Mouse (Mus musculus) forebrain, embryonic 14.5 days (tissue): Measurements from ENCODE around the gene Slc25a44. TPM values are rescaled to one million over a fixed set of nuclear protein-coding genes. Genes with fewer than 3 reads are reported as not detected.
A peak's percentile ranks its signal among the peaks of the same experiment; 100 is the strongest.

Experiments used
- ATAC-seq: fragments of 200-750 bp; cut with Nextera tagmentation; 2 replicates; pipeline ENCODE4 v1.8.0; 2017; ENCODE audit warnings: mild to moderate bottlenecking, moderate library complexity
- DNase-seq: peaks from one replicate; pipeline ENCODE4 v3.0.0-alpha.2; 2015; ENCODE audit warnings: low spot score
- H3K27ac ChIP-seq: fragments of 300-500 bp; sonication (generic); 2 replicates; pipeline ENCODE4 v1.5.1; 2014; ENCODE audit warnings: low read depth, mild to moderate bottlenecking, control low read depth, low read length, moderate library complexity
- H3K27me3 ChIP-seq: fragments of 300-500 bp; sonication (generic); replicated peaks from 2 replicates; pipeline ENCODE4 v1.6.1; 2014; ENCODE audit warnings: low read length, control low read depth, mixed read lengths; ENCODE audit not compliant: control insufficient read depth, insufficient read depth
- H3K36me3 ChIP-seq: fragments of 300-500 bp; sonication (generic); 2 replicates; pipeline ENCODE4 v1.6.1; 2014; ENCODE audit warnings: low read length, control low read depth; ENCODE audit not compliant: control insufficient read depth, insufficient read depth
- H3K4me1 ChIP-seq: fragments of 300-500 bp; sonication (generic); 2 replicates; pipeline ENCODE4 v1.6.1; 2014; ENCODE audit warnings: antibody characterized with exemption, low read length, control low read depth; ENCODE audit not compliant: control insufficient read depth, insufficient read depth
- H3K4me2 ChIP-seq: fragments of 300-500 bp; sonication (generic); 2 replicates; pipeline ENCODE4 v1.6.1; 2014; ENCODE audit warnings: mild to moderate bottlenecking, control low read depth, low read length
- H3K4me3 ChIP-seq: fragments of 300-500 bp; sonication (generic); 2 replicates; pipeline ENCODE4 v1.5.1; 2014; ENCODE audit warnings: low read depth, low read length, control low read depth
- H3K9ac ChIP-seq: fragments of 300-500 bp; sonication (generic); 2 replicates; pipeline ENCODE4 v1.6.1; 2014; ENCODE audit warnings: mild to moderate bottlenecking, low read length, control low read depth, moderate library complexity
- H3K9me3 ChIP-seq: fragments of 300-500 bp; sonication (generic); replicated peaks from 2 replicates; pipeline ENCODE4 v1.6.1; 2016; ENCODE audit warnings: low read length, control low read depth, mixed read lengths; ENCODE audit not compliant: control insufficient read depth
- WGBS: fragments of 180-500 bp; shearing (Covaris S2); extraction: QIAGEN DNeasy Blood & Tissue Kit; methylation state at CpG from one replicate; pipeline ENCODE4 v1.1.7; 2014; 5-methylcytosine and 5-hydroxymethylcytosine counted together
- polyA plus RNA-seq: library from polyadenylated mRNA; unstranded; fragments of >200 nt; fragmentation: Nextera tagmentation; extraction: Ambion mirVana; gene quantifications from 2 replicates; pipeline ENCODE4 v1.2.1, GENCODE M21; 2014

Gene Slc25a44
- polyA plus RNA-seq, 1 experiment from 2014 or later = 30.8 TPM

DNA sequence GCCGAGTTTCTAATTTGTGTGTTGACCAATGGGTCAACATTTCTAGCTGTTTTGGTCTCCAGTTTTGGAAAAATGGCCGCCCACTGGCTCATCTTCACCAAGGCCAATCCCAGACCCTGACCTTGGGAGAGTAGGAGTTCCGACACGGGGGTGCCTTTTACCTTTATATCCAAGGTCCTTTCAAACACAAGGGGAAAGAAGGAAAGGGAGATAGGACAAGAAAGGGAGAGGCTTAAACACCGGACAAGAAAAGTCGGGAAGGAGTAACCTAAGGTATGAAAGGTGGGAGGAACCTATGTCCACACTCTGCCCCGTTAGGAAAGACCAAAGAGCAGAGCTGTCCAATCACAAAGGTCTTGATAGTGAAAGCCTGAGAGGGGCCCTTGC is 14.3 kb downstream of the Slc25a44 start:
- peak overlapping the region; percentile 66 for H3K4me2 ChIP-seq
- no peaks in the 10 kb centered on the region for H3K27me3 ChIP-seq
- H3K27ac ChIP-seq = peak overlapping the region; percentile 18; the same call in 1 of the 2 replicates
- H3K4me1 ChIP-seq = peaks cover 4% of the 10 kb centered on the region; the same call in 1 of the 2 replicates
- peaks cover 39% of the 10 kb centered on the region for H3K36me3 ChIP-seq
- 25% methylated on average over 7 of the region's 7 CpGs for WGBS
- peak overlapping the region; percentile 35; the same call in 1 of the 2 replicates for H3K9ac ChIP-seq
- no peaks in the 10 kb centered on the region for H3K9me3 ChIP-seq
- no peak for ATAC-seq
- H3K4me3 ChIP-seq = peak overlapping the region; percentile 56
- DNase-seq = no peak

DNA sequence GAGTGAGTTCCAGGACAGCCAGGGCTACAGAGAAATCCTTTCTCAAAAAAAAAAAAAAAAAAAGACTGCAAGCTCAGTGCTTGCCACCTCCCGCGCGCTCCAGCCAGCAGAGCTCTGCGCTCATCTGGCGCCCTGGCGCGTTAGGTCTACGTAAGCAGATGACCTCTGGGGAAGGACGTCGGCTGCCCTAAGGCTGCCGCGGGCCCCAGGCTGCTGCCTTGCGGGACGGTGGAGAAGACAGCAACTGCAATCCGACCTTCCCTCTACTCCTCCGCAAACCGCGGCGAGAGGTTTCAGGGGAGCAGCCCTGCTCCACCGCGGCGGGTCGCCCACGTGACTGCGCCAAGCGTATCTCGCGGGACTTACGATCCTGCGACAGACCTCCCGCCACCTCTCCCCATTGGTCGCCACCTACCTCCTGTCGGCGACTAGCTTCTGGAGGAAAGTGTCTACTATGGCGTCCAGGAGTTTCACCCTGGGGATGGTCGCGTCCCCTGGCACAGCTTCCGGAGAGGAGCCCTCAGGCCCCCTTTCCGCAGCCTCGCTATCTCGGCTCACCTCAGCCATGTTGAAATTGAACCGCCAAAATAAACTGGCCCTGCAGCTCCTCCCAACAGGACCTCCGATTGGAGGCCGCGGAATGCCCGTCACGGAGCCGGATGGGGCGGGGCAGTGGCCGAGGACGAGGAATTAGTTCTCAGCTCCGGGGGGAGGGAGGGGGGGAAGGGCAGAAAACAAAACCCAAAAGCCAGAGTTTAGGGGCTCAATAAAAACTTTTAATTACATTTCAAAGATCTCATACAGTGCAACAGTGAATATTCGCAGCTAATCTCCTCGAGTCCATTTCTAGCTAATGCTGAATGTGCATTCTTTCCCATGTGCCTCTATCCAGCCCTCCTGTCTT is 14.9 kb downstream of the Slc25a44 start, which contains the start of gene Pmf1:
Gene Pmf1 (minus strand): TSS at position 591 of the 904 bp plus-strand sequence.
- H3K27ac ChIP-seq = peak within 1 kb of the TSS; percentile 84
- H3K9me3 ChIP-seq = no peaks in the 10 kb centered on the region
- peaks cover 4% of the 10 kb centered on the region; the same call in 1 of the 2 replicates for H3K4me1 ChIP-seq
- ATAC-seq (peak; percentile 94), DNase-seq (peak; percentile 94)
- WGBS = under 1% methylated on average over 54 of the region's 54 CpGs
- H3K9ac ChIP-seq = peak within 1 kb of the TSS; percentile 76
- peak within 1 kb of the TSS; percentile 66 for H3K4me2 ChIP-seq
- no peaks in the 10 kb centered on the region for H3K27me3 ChIP-seq
- H3K36me3 ChIP-seq = peaks cover 33% of the 10 kb centered on the region
- H3K4me3 ChIP-seq = peak within 1 kb of the TSS; percentile 56

DNA sequence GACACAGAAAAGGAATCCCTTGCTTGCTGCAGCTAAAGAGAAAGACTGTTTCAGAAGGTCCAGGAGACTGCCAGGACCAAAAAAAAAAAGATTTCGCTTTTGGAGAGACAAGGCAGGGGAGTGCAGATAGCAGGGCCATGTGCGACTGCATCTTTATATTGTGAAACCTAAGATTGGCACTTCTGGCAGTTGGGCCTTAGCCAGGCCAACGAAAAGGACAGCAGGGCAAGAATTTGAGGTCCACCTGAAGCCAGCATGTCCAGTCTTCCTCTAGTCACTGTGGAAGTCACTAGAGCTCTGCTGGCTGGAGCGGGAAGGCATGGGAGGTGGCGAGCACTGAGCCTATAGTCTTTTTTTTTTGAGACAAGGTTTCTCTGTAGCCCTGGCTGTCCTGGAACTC is 16.0 kb downstream of the Slc25a44 start:
- Histone ChIP-seq H3K36me3 (peaks cover 24% of the 10 kb centered on the region), H3K9ac (peak overlapping the region; percentile 76), H3K9me3 (no peaks in the 10 kb centered on the region), H3K27ac (no peak overlapping the region), H3K4me1 (peaks cover 4% of the 10 kb centered on the region; the same call in 1 of the 2 replicates), H3K27me3 (no peaks in the 10 kb centered on the region), H3K4me2 (peak overlapping the region; percentile 66), H3K4me3 (peak overlapping the region; percentile 56; the same call in 1 of the 2 replicates)
- DNase-seq (no peak), ATAC-seq (no peak)
- 65% methylated on average over 5 of the region's 5 CpGs for WGBS

DNA sequence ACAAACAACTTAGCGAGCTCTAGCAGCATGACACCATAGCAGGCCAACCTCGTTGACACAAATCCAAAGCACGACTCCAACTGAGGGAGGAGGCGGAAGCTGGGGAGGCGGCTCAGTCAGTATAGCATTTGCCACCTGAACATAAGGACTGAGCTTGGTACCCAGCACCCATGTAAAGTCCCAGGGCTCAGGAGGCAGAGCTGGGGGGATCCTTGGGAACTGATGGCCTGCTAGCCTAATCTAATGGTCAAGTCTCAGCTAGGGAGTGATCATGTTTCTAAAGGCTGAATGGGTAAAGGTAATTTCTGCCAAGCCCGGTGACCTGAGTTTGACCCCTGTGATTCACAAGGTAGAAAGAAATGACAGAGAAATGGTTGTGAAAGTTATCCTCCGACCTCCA is 17.4 kb downstream of the Slc25a44 start:
- no peak overlapping the region for H3K4me3 ChIP-seq
- ATAC-seq = no peak
- no peak for DNase-seq
- H3K9me3 ChIP-seq = no peaks in the 10 kb centered on the region
- H3K36me3 ChIP-seq = peaks cover 15% of the 10 kb centered on the region
- WGBS = 55% methylated on average over 7 of the region's 7 CpGs
- no peak overlapping the region for H3K4me2 ChIP-seq
- H3K27me3 ChIP-seq = no peaks in the 10 kb centered on the region
- H3K27ac ChIP-seq = no peak overlapping the region
- peaks cover 4% of the 10 kb centered on the region; the same call in 1 of the 2 replicates for H3K4me1 ChIP-seq
- H3K9ac ChIP-seq = no peak overlapping the region

GRCm38 (mm10) chr3:88407090-88407489 is 17.8 kb downstream of the Slc25a44 start:
- Histone ChIP-seq H3K4me2 (no peak overlapping the region), H3K4me3 (no peak overlapping the region), H3K9me3 (no peaks in the 10 kb centered on the region), H3K4me1 (peaks cover 4% of the 10 kb centered on the region; the same call in 1 of the 2 replicates), H3K9ac (no peak overlapping the region), H3K27me3 (no peaks in the 10 kb centered on the region), H3K36me3 (peaks cover 10% of the 10 kb centered on the region), H3K27ac (no peak overlapping the region)
- DNase-seq (peak; percentile 95), ATAC-seq (peak; percentile 42)
- WGBS = 2% methylated on average over 2 of the region's 2 CpGs

GRCm38 (mm10) chr3:88403522-88404230 is 21.3 kb downstream of the Slc25a44 start:
- DNase-seq = no peak
- H3K4me2 ChIP-seq = no peak overlapping the region
- H3K4me3 ChIP-seq = no peak overlapping the region
- no peaks in the 10 kb centered on the region for H3K9me3 ChIP-seq
- 95% methylated on average over 10 of the region's 10 CpGs for WGBS
- ATAC-seq = no peak
- no peak overlapping the region for H3K27ac ChIP-seq
- H3K4me1 ChIP-seq = no peaks in the 10 kb centered on the region
- 0 out of 2 replicates have a peak, but pooled peaks cover 6% of the 10 kb centered on the region for H3K36me3 ChIP-seq
- no peaks in the 10 kb centered on the region for H3K27me3 ChIP-seq
- H3K9ac ChIP-seq = no peak overlapping the region

- peaks cover 3% of the 10 kb centered on the region; the same call in 1 of the 2 replicates for H3K36me3 ChIP-seq
- 89% methylated on average over 2 of the region's 2 CpGs for WGBS
Observed at GRCm38 (mm10) chr3:88398666-88399065, 26.3 kb downstream of the Slc25a44 start.

GRCm38 (mm10) chr3:88395742-88396141 is 29.2 kb downstream of the Slc25a44 start:
- Histone ChIP-seq H3K36me3 (no peaks in the 10 kb centered on the region; the same call in 1 of the 2 replicates), H3K4me2 (no peak overlapping the region), H3K27me3 (no peaks in the 10 kb centered on the region), H3K9me3 (no peaks in the 10 kb centered on the region), H3K4me1 (no peaks in the 10 kb centered on the region), H3K27ac (no peak overlapping the region), H3K9ac (no peak overlapping the region), H3K4me3 (no peak overlapping the region)
- no peak for DNase-seq
- ATAC-seq = no peak
- 95% methylated on average over 8 of the region's 8 CpGs for WGBS

More at GRCm38 (mm10) chr3:88398666-88399065, 26.3 kb downstream of the Slc25a44 start:
- Histone ChIP-seq H3K4me3 (no peak overlapping the region), H3K4me2 (no peak overlapping the region), H3K4me1 (no peaks in the 10 kb centered on the region), H3K27ac (no peak overlapping the region), H3K9ac (no peak overlapping the region), H3K27me3 (no peaks in the 10 kb centered on the region), H3K9me3 (no peaks in the 10 kb centered on the region)
- DNase-seq (no peak), ATAC-seq (no peak)
